In genomic region chr16:49855836-49856503, GRCm38 (mm10) we compare ENCODE assay signal across 8 mouse cellular contexts. TPM values are rescaled to one million over a fixed set of nuclear protein-coding genes. Genes with fewer than 3 reads are reported as not detected.
DNase-seq lines count a peak whose midpoint lies in the region; ATAC-seq and TF ChIP-seq lines count a peak whose summit lies in the region.

No protein-coding gene starts in this region.

- POLR2A ChIA-PET in Patski (lab: Charles Lee): interaction anchor here (0.6 to 1.2 kb wide), 2 partner anchors 71 to 81 kb away, joined by 3 read pairs; no protein-coding TSS in a partner anchor

- peak; percentile 85 for ATAC-seq in kidney, embryonic 16.5 days (ENCODE audit: low FRiP score, low TSS enrichment)
- ATAC-seq in Patski: peak; percentile 52
- ATAC-seq in liver, embryonic 11.5 days (replicated peaks; ENCODE audit: low FRiP score): peak; percentile 72
- peak; percentile 2; the same call in 1 of the 2 replicates for ATAC-seq in neutrophil, adult 5-6 weeks (ENCODE audit: extremely low read depth, insufficient number of reproducible peaks, low FRiP score, poor library complexity, severe bottlenecking)

- CTCF ChIA-PET in Patski (lab: Charles Lee): interaction anchor here (0.9 to 1.5 kb wide), 4 partner anchors 17 to 205 kb away, joined by 3 read pairs; no protein-coding TSS in a partner anchor

- H3K27ac ChIP-seq in kidney, embryonic 16.5 days (ENCODE audit: low read length): peak overlapping the region; percentile 99
- peak overlapping the region; percentile 99 for H3K27ac ChIP-seq in liver, embryonic 11.5 days (ENCODE audit: low read depth, low read length)

- no peak for DNase-seq in kidney, postnatal 14 days
- DNase-seq in Patski (ENCODE audit: low read depth, low spot score): no peak
- peak; percentile 67 for DNase-seq in liver, embryonic 11.5 days (ENCODE audit: low spot score)
- no peak for DNase-seq in adrenal gland, adult 2 months
- DNase-seq in left cerebral cortex, adult 8-10 months (ENCODE audit: low spot score in 2 of 2): no peak

- H3K4me3 ChIP-seq in kidney, embryonic 16.5 days (ENCODE audit: low read length): peak overlapping the region; percentile 90
- H3K4me3 ChIP-seq in erythroblast, embryonic 14.5 days (replicated peaks): peak overlapping the region; percentile 92
- H3K4me3 ChIP-seq in liver, embryonic 11.5 days (ENCODE audit: low read depth, low read length): peak overlapping the region; percentile 98

- H3K4me1 ChIP-seq in kidney, embryonic 16.5 days (ENCODE audit: insufficient read depth, low read length): peaks cover 17% of the 10 kb centered on the region
- H3K4me1 ChIP-seq in erythroblast, embryonic 14.5 days (ENCODE audit: control insufficient read depth): peaks cover 70% of the 10 kb centered on the region
- H3K4me1 ChIP-seq in liver, embryonic 11.5 days (replicated peaks; ENCODE audit: control insufficient read depth, insufficient read depth, low read length): peaks cover 26% of the 10 kb centered on the region

- WGBS in kidney, embryonic 16.5 days: 0% methylated on average over 24 of the region's 39 CpGs
- under 1% methylated on average over 32 of the region's 39 CpGs for WGBS in liver, embryonic 11.5 days

- in situ Hi-C loops in Patski (cut with MboI; ENCODE audit: low pct_unique_long_range_greater_than_20kb): loop anchor here (10.0 kb wide), 1 partner anchor 449 kb away; no protein-coding TSS in a partner anchor

- H3K9me3 ChIP-seq in kidney, embryonic 16.5 days (ENCODE audit: low read length): no peaks in the 10 kb centered on the region
- no peaks in the 10 kb centered on the region for H3K9me3 ChIP-seq in erythroblast, embryonic 14.5 days (ENCODE audit: control insufficient read depth, low read length)
- no peaks in the 10 kb centered on the region for H3K9me3 ChIP-seq in liver, embryonic 11.5 days (ENCODE audit: control insufficient read depth, low read length)

- peak overlapping the region; percentile 91 for H3K9ac ChIP-seq in kidney, embryonic 16.5 days (replicated peaks; ENCODE audit: low read length)
- H3K9ac ChIP-seq in liver, embryonic 11.5 days (ENCODE audit: low read depth, low read length): peak overlapping the region; percentile 99

- H3K27me3 ChIP-seq in kidney, embryonic 16.5 days (ENCODE audit: insufficient read depth, low read length): no peaks in the 10 kb centered on the region
- no peaks in the 10 kb centered on the region for H3K27me3 ChIP-seq in Patski
- H3K27me3 ChIP-seq in erythroblast, embryonic 14.5 days (ENCODE audit: control insufficient read depth): no peaks in the 10 kb centered on the region
- H3K27me3 ChIP-seq in liver, embryonic 11.5 days (replicated peaks; ENCODE audit: control insufficient read depth, insufficient read depth, low read length): no peaks in the 10 kb centered on the region

- no peaks in the 10 kb centered on the region for H3K36me3 ChIP-seq in kidney, embryonic 16.5 days (ENCODE audit: insufficient read depth, low read length)
- peaks cover 55% of the 10 kb centered on the region for H3K36me3 ChIP-seq in erythroblast, embryonic 14.5 days (ENCODE audit: control insufficient read depth)
- H3K36me3 ChIP-seq in liver, embryonic 11.5 days (ENCODE audit: control insufficient read depth, insufficient read depth, low read length): peaks cover 4% of the 10 kb centered on the region; the same call in 1 of the 2 replicates

- TF ChIP-seq CTCF in Patski (IDR thresholded peaks at IDR 0.05): peak; percentile 21

- peak overlapping the region; percentile 56 for H3K4me2 ChIP-seq in kidney, embryonic 16.5 days (replicated peaks; ENCODE audit: low read depth, low read length)
- H3K4me2 ChIP-seq in liver, embryonic 11.5 days: peak overlapping the region; percentile 80

RNA-seq across cellular contexts. Expression of gene Cd47, which starts 55.6 kb away (rescaled TPM):
- polyA plus RNA-seq in kidney, embryonic 16.5 days (2015; fragmentation: Nextera tagmentation; extraction: Ambion mirVana): 75.2 and 78.0 TPM in 2 replicates
- polyA plus RNA-seq in Patski (2021): 68.6 TPM
- polyA plus RNA-seq in erythroblast, embryonic 14.5 days (2012): 19.2 and 22.4 TPM in 2 replicates
- polyA plus RNA-seq in liver, embryonic 11.5 days (2014; fragmentation: Nextera tagmentation; extraction: Ambion mirVana): 261 and 281 TPM in 2 replicates
- total RNA-seq in neutrophil, adult 5-6 weeks (2017): 113 and 119 TPM in 2 replicates
- total RNA-seq in adrenal gland, adult 2 months (2021): 100 to 1,000 TPM; 106 to 189 TPM
- polyA plus RNA-seq in adrenal gland, adult 2 months (2012; rRNA removed): 75.0 and 105 TPM in 2 replicates
- 100 to 1,000 TPM; 239 to 271 (median 254) TPM for total RNA-seq in left cerebral cortex, adult 8-10 months (2022)

Comparison
In these comparisons a context has a peak if more than half of its experiments do, and no peak if none do; other contexts are left out.
1. ATAC-seq: peak in every context shown above with its lines; median percentile 85 in kidney, embryonic 16.5 days; 72 in liver, embryonic 11.5 days; 52 in Patski; 2 in neutrophil, adult 5-6 weeks.